Mouse (Mus musculus): ENCODE data around the gene Hcn3. TPM values are rescaled to one million over a fixed set of nuclear protein-coding genes. Genes with fewer than 3 reads are reported as not detected.

Gene Hcn3
- polyA plus RNA-seq, 1 experiment from 2014 or later: 1.8 TPM

DNA sequence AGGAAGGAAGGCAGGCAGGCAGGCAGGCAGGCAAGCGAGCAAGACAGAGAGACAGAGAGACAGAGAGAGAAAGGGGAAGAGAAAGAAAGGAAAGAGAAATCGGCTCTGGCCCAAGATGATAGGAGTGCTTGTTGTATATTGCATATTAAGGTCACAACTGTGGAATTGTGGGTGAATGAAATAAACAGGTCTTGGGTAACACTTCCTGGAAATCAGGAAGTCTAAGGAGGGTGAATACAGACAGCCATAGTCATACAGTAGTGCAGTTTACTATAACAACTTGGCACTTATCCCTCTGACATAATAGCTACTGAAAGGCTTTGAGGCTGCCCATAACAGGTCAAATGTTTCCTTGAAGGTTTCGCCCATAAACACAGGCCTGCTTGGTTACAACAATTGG is 39.8 kb upstream of the Hcn3 start:
- WGBS: 73% methylated on average over 3 of the region's 3 CpGs
- no peak overlapping the region for H3K27ac ChIP-seq (ENCODE audit: low read depth)
- H3K9me3 ChIP-seq (ENCODE audit: control insufficient read depth, low read length): no peaks in the 10 kb centered on the region
- H3K36me3 ChIP-seq (ENCODE audit: control insufficient read depth, insufficient read depth, low read length): peaks cover 7% of the 10 kb centered on the region; the same call in 1 of the 2 replicates
- H3K4me3 ChIP-seq (ENCODE audit: low read depth, low read length): no peak overlapping the region
- H3K4me2 ChIP-seq (ENCODE audit: low read length): no peak overlapping the region
- H3K4me1 ChIP-seq (replicated peaks; ENCODE audit: control insufficient read depth, insufficient read depth, low read length): peaks cover 10% of the 10 kb centered on the region
- H3K9ac ChIP-seq (ENCODE audit: low read length): no peak overlapping the region
- H3K27me3 ChIP-seq (replicated peaks; ENCODE audit: control insufficient read depth, insufficient read depth, low read length): no peaks in the 10 kb centered on the region
- DNase-seq (ENCODE audit: low spot score) (no peak), ATAC-seq (replicated peaks; ENCODE audit: low FRiP score, low TSS enrichment, low read depth) (no peak)

DNA sequence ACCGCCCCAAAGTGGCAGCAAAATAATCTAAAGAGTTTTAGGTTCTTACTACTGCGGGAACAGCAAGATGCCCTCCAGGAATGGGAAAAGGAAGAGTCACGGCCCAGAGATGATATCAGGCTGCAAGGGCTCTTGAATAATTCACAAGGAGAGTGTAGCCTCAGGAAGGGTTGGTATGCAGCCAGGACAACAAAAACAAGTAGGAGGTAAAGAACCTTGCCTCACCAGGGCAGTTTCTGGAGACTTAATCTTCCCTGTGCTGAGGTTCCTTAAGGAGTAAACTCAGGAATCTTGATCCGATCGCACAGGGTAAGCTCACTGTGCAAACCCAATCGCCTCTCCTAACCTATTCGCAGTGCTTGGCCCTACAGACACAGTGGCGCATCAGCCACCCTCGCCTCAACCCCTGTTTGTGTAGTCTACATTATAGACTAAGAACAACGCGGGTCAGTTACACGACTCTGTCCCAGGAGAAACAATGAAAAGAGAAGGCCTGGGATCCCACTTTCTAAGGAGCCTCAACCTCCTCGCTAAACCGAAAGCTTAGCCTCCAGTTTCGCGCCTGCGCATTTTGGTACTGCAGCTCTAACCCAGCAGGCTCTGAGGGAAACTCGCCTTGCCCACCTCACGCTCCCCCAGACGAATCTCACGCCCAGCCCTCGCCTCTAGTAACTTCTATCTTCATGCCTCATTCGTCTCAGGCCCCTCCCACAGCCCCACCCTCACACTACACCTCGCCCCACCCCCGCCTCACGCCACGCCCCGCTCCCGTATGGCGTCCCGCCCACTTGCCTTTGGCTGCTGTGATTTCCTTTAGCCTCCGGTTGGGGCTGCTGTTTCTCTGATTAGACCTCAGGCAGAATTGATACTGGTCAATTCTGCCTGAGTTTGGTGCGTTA is 36.2 kb upstream of the Hcn3 start:
- ATAC-seq (replicated peaks; ENCODE audit: low FRiP score, low TSS enrichment, low read depth) (peak; percentile 98), DNase-seq (ENCODE audit: low spot score) (peak; percentile 92)
- 8% methylated on average over 33 of the region's 33 CpGs for WGBS
- H3K27ac ChIP-seq (ENCODE audit: low read depth): peak overlapping the region; percentile 85
- H3K9me3 ChIP-seq (ENCODE audit: control insufficient read depth, low read length): no peaks in the 10 kb centered on the region
- no peaks in the 10 kb centered on the region for H3K27me3 ChIP-seq (replicated peaks; ENCODE audit: control insufficient read depth, insufficient read depth, low read length)
- peak overlapping the region; percentile 69 for H3K4me2 ChIP-seq (ENCODE audit: low read length)
- peaks cover 6% of the 10 kb centered on the region; the same call in 1 of the 2 replicates for H3K4me1 ChIP-seq (replicated peaks; ENCODE audit: control insufficient read depth, insufficient read depth, low read length)
- H3K9ac ChIP-seq (ENCODE audit: low read length): peak overlapping the region; percentile 63
- no peaks in the 10 kb centered on the region for H3K36me3 ChIP-seq (ENCODE audit: control insufficient read depth, insufficient read depth, low read length)
- H3K4me3 ChIP-seq (ENCODE audit: low read depth, low read length): peak overlapping the region; percentile 42

DNA sequence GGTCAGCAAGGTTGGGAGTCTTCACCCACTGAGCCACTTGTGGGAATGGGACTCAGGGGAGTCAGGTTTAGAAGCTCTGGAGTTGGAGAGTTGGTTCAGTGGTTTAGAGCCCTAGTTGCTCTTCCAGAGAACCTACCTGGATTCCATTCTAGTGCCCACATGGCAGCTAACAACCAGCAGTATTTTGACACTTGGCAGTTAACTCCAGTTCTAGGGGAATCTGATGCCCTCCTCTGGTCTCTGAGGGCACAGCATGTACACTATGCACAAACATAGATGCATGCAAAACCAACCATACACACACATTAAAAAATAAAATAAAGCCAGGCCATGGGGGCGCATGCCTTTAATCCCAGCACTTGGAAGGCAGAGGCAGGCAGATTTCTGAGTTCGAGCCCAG is 33.9 kb upstream of the Hcn3 start:
- Histone ChIP-seq H3K27ac (ENCODE audit: low read depth) (no peak overlapping the region), H3K4me1 (replicated peaks; ENCODE audit: control insufficient read depth, insufficient read depth, low read length) (peaks cover 6% of the 10 kb centered on the region; the same call in 1 of the 2 replicates), H3K27me3 (replicated peaks; ENCODE audit: control insufficient read depth, insufficient read depth, low read length) (no peaks in the 10 kb centered on the region), H3K9ac (ENCODE audit: low read length) (no peak overlapping the region), H3K4me2 (ENCODE audit: low read length) (no peak overlapping the region), H3K36me3 (ENCODE audit: control insufficient read depth, insufficient read depth, low read length) (no peaks in the 10 kb centered on the region), H3K4me3 (ENCODE audit: low read depth, low read length) (no peak overlapping the region), H3K9me3 (ENCODE audit: control insufficient read depth, low read length) (no peaks in the 10 kb centered on the region)
- 83% methylated on average over 2 of the region's 2 CpGs for whole genome bisulfite sequencing
- DNase-seq (ENCODE audit: low spot score) (no peak), ATAC-seq (replicated peaks; ENCODE audit: low FRiP score, low TSS enrichment, low read depth) (no peak)

DNA sequence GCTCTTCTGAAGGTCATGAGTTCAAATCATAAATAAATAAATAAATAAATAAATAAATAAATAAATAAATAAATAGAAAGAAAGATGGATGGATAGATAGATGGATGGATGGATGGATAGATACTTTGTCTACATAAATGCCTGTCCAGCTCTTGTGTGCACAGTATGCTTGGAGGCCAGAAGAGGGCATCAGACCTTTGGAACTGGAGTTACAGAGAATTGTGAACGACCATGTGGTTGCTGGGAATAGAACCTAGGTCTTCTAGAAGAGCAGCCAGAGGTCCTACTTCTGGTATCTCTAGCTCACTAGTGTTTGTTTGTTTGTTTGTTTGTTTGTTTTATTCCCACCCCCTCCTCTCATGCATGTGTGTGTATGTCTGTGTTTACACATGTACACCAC is 33.4 kb upstream of the Hcn3 start:
- no peak overlapping the region for H3K9ac ChIP-seq (ENCODE audit: low read length)
- peaks cover 6% of the 10 kb centered on the region; the same call in 1 of the 2 replicates for H3K4me1 ChIP-seq (replicated peaks; ENCODE audit: control insufficient read depth, insufficient read depth, low read length)
- WGBS: 75% methylated on average over 1 of the region's 1 CpGs
- ATAC-seq (replicated peaks; ENCODE audit: low FRiP score, low TSS enrichment, low read depth) (no peak), DNase-seq (ENCODE audit: low spot score) (no peak)
- H3K4me2 ChIP-seq (ENCODE audit: low read length): no peak overlapping the region
- H3K9me3 ChIP-seq (ENCODE audit: control insufficient read depth, low read length): no peaks in the 10 kb centered on the region
- H3K36me3 ChIP-seq (ENCODE audit: control insufficient read depth, insufficient read depth, low read length): no peaks in the 10 kb centered on the region; the same call in 1 of the 2 replicates
- no peak overlapping the region for H3K4me3 ChIP-seq (ENCODE audit: low read depth, low read length)
- H3K27me3 ChIP-seq (replicated peaks; ENCODE audit: control insufficient read depth, insufficient read depth, low read length): no peaks in the 10 kb centered on the region
- no peak overlapping the region for H3K27ac ChIP-seq (ENCODE audit: low read depth)

DNA sequence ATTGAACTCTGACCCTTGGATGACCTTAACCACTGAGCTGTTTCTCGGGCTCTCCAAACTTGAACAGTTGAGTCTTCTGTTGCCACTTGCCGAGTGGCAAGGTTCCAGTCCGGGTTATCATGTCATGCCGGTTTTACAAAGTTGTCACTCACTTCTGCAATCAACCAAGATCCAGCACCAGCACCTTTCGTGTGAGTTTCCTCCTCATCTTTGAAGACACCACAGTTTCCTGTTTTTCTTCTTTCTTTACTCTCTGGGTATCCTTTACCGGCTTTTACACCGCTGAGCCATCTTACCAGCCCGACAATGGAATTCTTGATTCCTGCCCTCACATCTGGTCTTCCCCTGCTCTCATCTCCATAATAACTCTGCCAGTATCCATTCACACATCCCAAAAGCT is 30.4 kb upstream of the Hcn3 start:
- no peaks in the 10 kb centered on the region for H3K4me1 ChIP-seq (replicated peaks; ENCODE audit: control insufficient read depth, insufficient read depth, low read length)
- 78% methylated on average over 8 of the region's 8 CpGs for WGBS
- H3K4me3 ChIP-seq (ENCODE audit: low read depth, low read length): no peak overlapping the region
- DNase-seq (ENCODE audit: low spot score) (no peak), ATAC-seq (replicated peaks; ENCODE audit: low FRiP score, low TSS enrichment, low read depth) (no peak)
- H3K36me3 ChIP-seq (ENCODE audit: control insufficient read depth, insufficient read depth, low read length): peaks cover 7% of the 10 kb centered on the region; the same call in 1 of the 2 replicates
- no peak overlapping the region for H3K4me2 ChIP-seq (ENCODE audit: low read length)
- H3K27ac ChIP-seq (ENCODE audit: low read depth): no peak overlapping the region
- no peaks in the 10 kb centered on the region for H3K27me3 ChIP-seq (replicated peaks; ENCODE audit: control insufficient read depth, insufficient read depth, low read length)
- no peak overlapping the region for H3K9ac ChIP-seq (ENCODE audit: low read length)
- no peaks in the 10 kb centered on the region for H3K9me3 ChIP-seq (ENCODE audit: control insufficient read depth, low read length)

DNA sequence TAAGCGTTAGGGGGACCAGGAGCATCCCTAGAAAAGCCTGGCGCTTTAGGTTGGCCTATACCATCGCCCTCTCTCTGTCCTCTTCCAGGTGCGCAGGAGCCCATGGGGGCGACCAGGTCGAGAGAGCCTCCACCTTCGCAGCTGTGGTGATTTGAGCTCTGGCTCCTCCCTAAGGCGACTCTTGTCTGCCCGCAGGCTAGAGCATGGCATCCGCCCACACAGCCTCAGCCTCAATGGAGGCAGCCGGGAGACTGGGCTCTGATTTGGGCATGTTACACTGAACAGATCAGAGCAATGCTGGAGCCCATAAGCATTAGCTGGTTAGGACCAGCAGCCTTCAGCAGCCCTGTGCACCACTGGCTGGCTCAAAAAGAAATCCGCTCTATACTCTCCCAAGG is 28.5 kb upstream of the Hcn3 start:
- peaks cover 7% of the 10 kb centered on the region; the same call in 1 of the 2 replicates for H3K36me3 ChIP-seq (ENCODE audit: control insufficient read depth, insufficient read depth, low read length)
- no peaks in the 10 kb centered on the region for H3K27me3 ChIP-seq (replicated peaks; ENCODE audit: control insufficient read depth, insufficient read depth, low read length)
- no peak for DNase-seq (ENCODE audit: low spot score)
- no peak overlapping the region for H3K27ac ChIP-seq (ENCODE audit: low read depth)
- peaks cover 15% of the 10 kb centered on the region for H3K4me1 ChIP-seq (replicated peaks; ENCODE audit: control insufficient read depth, insufficient read depth, low read length)
- 74% methylated on average over 12 of the region's 12 CpGs for WGBS
- H3K9ac ChIP-seq (ENCODE audit: low read length): no peak overlapping the region
- no peak overlapping the region for H3K4me2 ChIP-seq (ENCODE audit: low read length)
- no peaks in the 10 kb centered on the region for H3K9me3 ChIP-seq (ENCODE audit: control insufficient read depth, low read length)
- no peak for ATAC-seq (replicated peaks; ENCODE audit: low FRiP score, low TSS enrichment, low read depth)
- H3K4me3 ChIP-seq (ENCODE audit: low read depth, low read length): no peak overlapping the region

DNA sequence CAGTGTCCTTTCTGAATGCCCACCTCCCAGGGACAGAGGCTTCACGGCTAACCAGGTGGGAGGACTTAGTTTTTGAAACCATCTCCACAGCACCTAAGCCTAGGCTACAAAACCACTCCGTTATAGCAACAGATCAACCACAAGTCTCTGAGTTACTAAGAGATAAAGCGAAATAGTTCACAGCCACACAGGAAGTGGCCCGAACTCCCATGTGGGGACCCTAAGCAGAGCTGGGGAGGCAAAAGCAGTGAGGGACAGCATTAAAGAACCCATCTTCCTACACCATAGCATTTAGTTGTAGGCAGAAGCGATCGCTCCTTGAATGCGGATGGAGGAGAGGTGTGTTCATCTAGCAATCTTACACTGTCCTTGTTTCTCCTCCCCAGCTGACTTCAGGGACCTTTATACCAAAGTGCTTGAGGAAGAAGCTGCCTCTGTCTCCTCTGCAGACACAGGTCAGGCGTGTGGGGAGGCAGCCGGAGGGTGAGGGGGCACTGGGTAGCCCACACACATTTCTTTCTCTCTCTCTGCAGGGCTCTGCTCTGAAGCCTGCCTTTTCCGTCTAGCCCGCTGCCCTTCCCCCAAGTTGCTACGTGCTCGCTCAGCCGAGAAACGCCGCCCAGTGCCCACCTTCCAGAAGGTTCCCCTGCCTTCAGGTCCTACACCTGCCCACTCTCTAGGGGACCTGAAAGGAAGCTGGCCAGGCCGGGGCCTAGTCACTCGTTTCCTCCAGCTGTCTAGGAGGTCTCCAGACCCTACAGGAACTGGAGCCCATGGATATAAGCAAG is 27.9 kb upstream of the Hcn3 start:
- peaks cover 15% of the 10 kb centered on the region for H3K4me1 ChIP-seq (replicated peaks; ENCODE audit: control insufficient read depth, insufficient read depth, low read length)
- H3K27ac ChIP-seq (ENCODE audit: low read depth): no peak overlapping the region
- no peaks in the 10 kb centered on the region for H3K9me3 ChIP-seq (ENCODE audit: control insufficient read depth, low read length)
- ATAC-seq (replicated peaks; ENCODE audit: low FRiP score, low TSS enrichment, low read depth): no peak
- no peak overlapping the region for H3K4me3 ChIP-seq (ENCODE audit: low read depth, low read length)
- no peak overlapping the region for H3K9ac ChIP-seq (ENCODE audit: low read length)
- WGBS: 83% methylated on average over 18 of the region's 18 CpGs
- peaks cover 7% of the 10 kb centered on the region; the same call in 1 of the 2 replicates for H3K36me3 ChIP-seq (ENCODE audit: control insufficient read depth, insufficient read depth, low read length)
- no peaks in the 10 kb centered on the region for H3K27me3 ChIP-seq (replicated peaks; ENCODE audit: control insufficient read depth, insufficient read depth, low read length)
- H3K4me2 ChIP-seq (ENCODE audit: low read length): no peak overlapping the region
- no peak for DNase-seq (ENCODE audit: low spot score)

DNA sequence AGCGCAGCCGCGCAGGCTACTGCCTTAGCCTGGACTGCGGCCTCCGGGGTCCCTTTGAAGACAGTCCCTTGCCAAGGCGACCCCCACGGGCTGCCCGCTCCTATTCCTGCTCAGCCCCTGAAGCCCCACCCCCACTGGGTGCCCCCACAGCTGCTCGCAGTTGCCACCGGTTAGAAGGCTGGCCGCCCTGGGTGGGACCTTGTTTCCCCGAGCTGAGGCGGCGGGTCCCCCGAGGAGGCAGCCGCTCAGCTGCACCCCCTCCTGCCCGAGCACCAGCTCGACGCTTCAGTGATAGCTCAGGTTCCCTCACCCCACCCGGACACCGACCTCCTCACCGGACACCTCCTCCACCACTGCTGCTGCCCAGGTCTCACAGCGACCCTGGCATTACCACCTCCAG is 27.2 kb upstream of the Hcn3 start:
- Histone ChIP-seq H3K9me3 (ENCODE audit: control insufficient read depth, low read length) (no peaks in the 10 kb centered on the region), H3K4me2 (ENCODE audit: low read length) (no peak overlapping the region), H3K27me3 (replicated peaks; ENCODE audit: control insufficient read depth, insufficient read depth, low read length) (no peaks in the 10 kb centered on the region), H3K9ac (ENCODE audit: low read length) (no peak overlapping the region), H3K36me3 (ENCODE audit: control insufficient read depth, insufficient read depth, low read length) (peaks cover 7% of the 10 kb centered on the region), H3K4me3 (ENCODE audit: low read depth, low read length) (no peak overlapping the region), H3K27ac (ENCODE audit: low read depth) (no peak overlapping the region), H3K4me1 (replicated peaks; ENCODE audit: control insufficient read depth, insufficient read depth, low read length) (peaks cover 15% of the 10 kb centered on the region)
- ATAC-seq (replicated peaks; ENCODE audit: low FRiP score, low TSS enrichment, low read depth) (no peak), DNase-seq (ENCODE audit: low spot score) (no peak)
- WGBS: 63% methylated on average over 23 of the region's 23 CpGs

Data from intestine, embryonic 14.5 days (tissue).